8 mouse cellular contexts compared by ENCODE assay signal in genomic region chr5:75574852-75575566, GRCm38 (mm10). TPM values are rescaled to one million over a fixed set of nuclear protein-coding genes. Genes with fewer than 3 reads are reported as not detected.
DNase-seq lines count a peak whose midpoint lies in the region; ATAC-seq and TF ChIP-seq lines count a peak whose summit lies in the region.

TSS of gene Kit (plus strand) at chr5:75574916.

- no peaks in the 10 kb centered on the region for H3K4me1 ChIP-seq in intestine, postnatal 0 days (replicated peaks; ENCODE audit: control insufficient read depth, insufficient read depth, low read length)
- peaks cover 38% of the 10 kb centered on the region for H3K4me1 ChIP-seq in midbrain, embryonic 10.5 days

- peaks cover 25% of the 10 kb centered on the region; the same call in 1 of the 2 replicates for H3K27me3 ChIP-seq in intestine, postnatal 0 days (replicated peaks; ENCODE audit: control insufficient read depth, insufficient read depth, low read length)
- H3K27me3 ChIP-seq in midbrain, embryonic 10.5 days (ENCODE audit: low read depth, poor library complexity, severe bottlenecking) = peaks cover 71% of the 10 kb centered on the region

- peak within 1 kb of the TSS; percentile 56 for H3K4me3 ChIP-seq in intestine, postnatal 0 days (ENCODE audit: low read depth, low read length)
- H3K4me3 ChIP-seq in midbrain, embryonic 10.5 days = peak within 1 kb of the TSS; percentile 80

- intact Hi-C loops in left cerebral cortex, postnatal 4 days (cut with DNase I) = loop anchor here (5.0 to 10.0 kb wide), 2 partner anchors 277 to 360 kb away; no protein-coding TSS in a partner anchor

- peak; percentile 82 for ATAC-seq in granulocyte monocyte progenitor cell, adult 5-6 weeks (replicated peaks; ENCODE audit: poor library complexity, severe bottlenecking)
- ATAC-seq in intestine, postnatal 0 days = peak; percentile 33; the same call in 1 of the 2 replicates
- ATAC-seq in erythroid progenitor cell, adult 5-6 weeks (replicated peaks; ENCODE audit: low FRiP score, poor library complexity, severe bottlenecking) = no peak; the same call in 1 of the 2 replicates

- no peaks in the 10 kb centered on the region for H3K36me3 ChIP-seq in intestine, postnatal 0 days (ENCODE audit: control insufficient read depth, insufficient read depth)
- no peaks in the 10 kb centered on the region for H3K36me3 ChIP-seq in midbrain, embryonic 10.5 days

- no peaks in the 10 kb centered on the region for H3K9me3 ChIP-seq in intestine, postnatal 0 days (ENCODE audit: control insufficient read depth)
- H3K9me3 ChIP-seq in midbrain, embryonic 10.5 days (replicated peaks) = no peaks in the 10 kb centered on the region

- peak within 1 kb of the TSS; percentile 98 for H3K4me2 ChIP-seq in intestine, postnatal 0 days (replicated peaks; ENCODE audit: low read depth)

- no peak for TF ChIP-seq CTCF in intestine, postnatal 0 days (IDR thresholded peaks at IDR 0.05; ENCODE audit: low read depth)

- under 1% methylated on average over 64 of the region's 65 CpGs for WGBS in intestine, postnatal 0 days
- under 1% methylated on average over 64 of the region's 65 CpGs for WGBS in midbrain, embryonic 10.5 days

- H3K27ac ChIP-seq in intestine, postnatal 0 days (ENCODE audit: low read depth, low read length) = no peak within 1 kb of the TSS
- peak within 1 kb of the TSS; percentile 87 for H3K27ac ChIP-seq in midbrain, embryonic 10.5 days (replicated peaks)

- DNase-seq in adrenal gland, postnatal 14 days = peak; percentile 89
- peak; percentile 79 for DNase-seq in embryo, embryonic 11.5 days (ENCODE audit: low read depth, low spot score)
- peak; percentile 92 for DNase-seq in left cerebral cortex, postnatal 4 days
- peak; percentile 93 for DNase-seq in midbrain, embryonic 10.5 days (ENCODE audit: low spot score)
- DNase-seq in spleen, adult 12 weeks (ENCODE audit: low spot score) = peak; percentile 23

- peak within 1 kb of the TSS; percentile 45 for H3K9ac ChIP-seq in intestine, postnatal 0 days (ENCODE audit: low read depth, low read length)

RNA-seq across cellular contexts. Expression of gene Kit, which starts in this region (rescaled TPM):
- 6.0 and 7.2 TPM in 2 replicates for total RNA-seq in adrenal gland, postnatal 14 days (2021)
- 140 and 178 TPM in 2 replicates for total RNA-seq in granulocyte monocyte progenitor cell, adult 5-6 weeks (2014; fragmentation: Nextera tagmentation)
- 111 and 120 TPM in 2 replicates for total RNA-seq in granulocyte monocyte progenitor cell, adult 5-6 weeks (2017)
- 6.8 and 7.2 TPM in 2 replicates for polyA plus RNA-seq in intestine, postnatal 0 days (2015; fragmentation: Nextera tagmentation; extraction: Ambion mirVana)
- 10 to 100 TPM; 62.5 to 64.1 TPM for total RNA-seq in left cerebral cortex, postnatal 4 days (2021)
- polyA plus RNA-seq in midbrain, embryonic 10.5 days (2016; fragmentation: Nextera tagmentation; extraction: Ambion mirVana) = 21.0 and 23.8 TPM in 2 replicates
- total RNA-seq in erythroid progenitor cell, adult 5-6 weeks (2015; ENCODE audit: low replicate concordance) = 25.2 and 26.8 TPM in 2 replicates
- total RNA-seq in erythroid progenitor cell, adult 5-6 weeks (2017; ENCODE audit: low replicate concordance) = 3.2 and 6.8 TPM in 2 replicates

Comparison
In these comparisons a context has a peak if more than half of its experiments do, and no peak if none do; other contexts are left out.
1. DNase-seq: peak in every context shown above with its lines; median percentile 93 in midbrain, embryonic 10.5 days; 92 in left cerebral cortex, postnatal 4 days; 89 in adrenal gland, postnatal 14 days; 79 in embryo, embryonic 11.5 days; 23 in spleen, adult 12 weeks.